Comparison of ENCODE assay signal across 8 mouse cellular contexts in genomic region chr19:5087884-5088728, GRCm38 (mm10). TPM values are rescaled to one million over a fixed set of nuclear protein-coding genes. Genes with fewer than 3 reads are reported as not detected.
DNase-seq lines count a peak whose midpoint lies in the region; ATAC-seq and TF ChIP-seq lines count a peak whose summit lies in the region.

Gene Yif1a (plus strand): TSS chr19:5088538.

- peak; percentile 89 to 95 for DNase-seq in CD8-positive naive resting alpha-beta T cell, adult 2 months (ENCODE audit: low read depth in 2 of 2, low spot score in 2 of 2)
- peak; percentile 98 for DNase-seq in c-Kit-positive CD71-negative TER-119-negative erythroid progenitor cells, embryonic 14.5 days (ENCODE audit: low read depth)
- peak; percentile 93 for DNase-seq in forebrain, embryonic 10.5 days (ENCODE audit: extremely low spot score, low spot score)
- peak; percentile 98 for DNase-seq in kidney, postnatal 25 days
- DNase-seq in liver, embryonic 14.5 days (ENCODE audit: low read depth in 3 of 3, low spot score in 3 of 3), result peak; percentile 98
- DNase-seq in neural tube, embryonic 11.5 days (ENCODE audit: low spot score), result peak; percentile 92
- DNase-seq in stomach, postnatal 0 days (ENCODE audit: low spot score), result peak; percentile 95

- WGBS in forebrain, embryonic 10.5 days, result under 1% methylated on average over 58 of the region's 58 CpGs
- under 1% methylated on average over 58 of the region's 58 CpGs for WGBS in heart, embryonic 15.5 days
- WGBS in liver, embryonic 14.5 days (ENCODE audit: insufficient replicate concordance), result under 1% methylated on average over 58 of the region's 58 CpGs
- under 1% methylated on average over 58 of the region's 58 CpGs for WGBS in neural tube, embryonic 11.5 days
- WGBS in stomach, postnatal 0 days, result under 1% methylated on average over 58 of the region's 58 CpGs

- H3K4me2 ChIP-seq in heart, embryonic 15.5 days, result peak within 1 kb of the TSS; percentile 82
- H3K4me2 ChIP-seq in liver, embryonic 14.5 days (ENCODE audit: low read depth), result peak within 1 kb of the TSS; percentile 73
- peak within 1 kb of the TSS; percentile 83 for H3K4me2 ChIP-seq in neural tube, embryonic 11.5 days (ENCODE audit: low read depth)
- H3K4me2 ChIP-seq in stomach, postnatal 0 days (replicated peaks; ENCODE audit: low read depth), result peak within 1 kb of the TSS; percentile 89

- peak within 1 kb of the TSS; percentile 90 for H3K4me3 ChIP-seq in forebrain, embryonic 10.5 days
- peak within 1 kb of the TSS; percentile 71 for H3K4me3 ChIP-seq in heart, embryonic 15.5 days
- peak within 1 kb of the TSS; percentile 79 to 97 for H3K4me3 ChIP-seq in liver, embryonic 14.5 days (ENCODE audit: insufficient read depth in 1 of 2, low read depth in 2 of 2, low read length in 2 of 2)
- peak within 1 kb of the TSS; percentile 83 for H3K4me3 ChIP-seq in neural tube, embryonic 11.5 days (ENCODE audit: low read depth, low read length)
- H3K4me3 ChIP-seq in stomach, postnatal 0 days (ENCODE audit: low read depth, low read length), result peak within 1 kb of the TSS; percentile 72

- H3K9ac ChIP-seq in heart, embryonic 15.5 days, result peak within 1 kb of the TSS; percentile 74
- peak within 1 kb of the TSS; percentile 76 for H3K9ac ChIP-seq in liver, embryonic 14.5 days (replicated peaks)
- H3K9ac ChIP-seq in neural tube, embryonic 11.5 days (ENCODE audit: low read length), result peak within 1 kb of the TSS; percentile 69
- peak within 1 kb of the TSS; percentile 82 for H3K9ac ChIP-seq in stomach, postnatal 0 days (ENCODE audit: low read length)

- H3K27me3 ChIP-seq in forebrain, embryonic 10.5 days (ENCODE audit: poor library complexity, severe bottlenecking), result peaks cover 40% of the 10 kb centered on the region
- peaks cover 35% of the 10 kb centered on the region for H3K27me3 ChIP-seq in heart, embryonic 15.5 days
- peaks cover 34% of the 10 kb centered on the region for H3K27me3 ChIP-seq in liver, embryonic 14.5 days (ENCODE audit: control insufficient read depth, insufficient read depth, low read length)
- peaks cover 34% of the 10 kb centered on the region for H3K27me3 ChIP-seq in neural tube, embryonic 11.5 days (ENCODE audit: control insufficient read depth, insufficient read depth, low read length)
- no peaks in the 10 kb centered on the region; the same call in 1 of the 2 replicates for H3K27me3 ChIP-seq in stomach, postnatal 0 days (ENCODE audit: control insufficient read depth, insufficient read depth, low read length)

- peaks cover 34% of the 10 kb centered on the region for H3K36me3 ChIP-seq in forebrain, embryonic 10.5 days (replicated peaks)
- H3K36me3 ChIP-seq in heart, embryonic 15.5 days, result peaks cover 25% of the 10 kb centered on the region
- no peaks in the 10 kb centered on the region for H3K36me3 ChIP-seq in liver, embryonic 14.5 days (replicated peaks; ENCODE audit: control insufficient read depth, insufficient read depth, low read depth)
- peaks cover 4% of the 10 kb centered on the region for H3K36me3 ChIP-seq in neural tube, embryonic 11.5 days (ENCODE audit: control insufficient read depth, insufficient read depth, low read length)
- peaks cover 16% of the 10 kb centered on the region for H3K36me3 ChIP-seq in stomach, postnatal 0 days (ENCODE audit: control insufficient read depth, insufficient read depth, low read length)

- peak; percentile 91 for ATAC-seq in heart, embryonic 15.5 days (replicated peaks; ENCODE audit: insufficient number of reproducible peaks, insufficient read depth, low FRiP score, low read depth)
- peak; percentile 90 for ATAC-seq in liver, embryonic 14.5 days (ENCODE audit: insufficient read depth)
- peak; percentile 95 for ATAC-seq in neural tube, embryonic 11.5 days (ENCODE audit: insufficient read depth, low FRiP score, low TSS enrichment)
- peak; percentile 90 for ATAC-seq in stomach, postnatal 0 days (ENCODE audit: low FRiP score, low TSS enrichment)

- H3K27ac ChIP-seq in forebrain, embryonic 10.5 days, result peak within 1 kb of the TSS; percentile 83
- H3K27ac ChIP-seq in heart, embryonic 15.5 days, result peak within 1 kb of the TSS; percentile 82
- H3K27ac ChIP-seq in liver, embryonic 14.5 days, result peak within 1 kb of the TSS; percentile 77
- H3K27ac ChIP-seq in neural tube, embryonic 11.5 days (ENCODE audit: low read depth, low read length), result peak within 1 kb of the TSS; percentile 64; the same call in 1 of the 2 replicates
- H3K27ac ChIP-seq in stomach, postnatal 0 days (replicated peaks), result peak within 1 kb of the TSS; percentile 87

- peak; percentile 78 for TF ChIP-seq CTCF in liver, embryonic 14.5 days (IDR thresholded peaks at IDR 0.05; ENCODE audit: low read depth)
- TF ChIP-seq CTCF in stomach, postnatal 0 days (IDR thresholded peaks at IDR 0.05; ENCODE audit: low read depth), result peak; percentile 79

- no peak for TF ChIP-seq EP300 in liver, embryonic 14.5 days (IDR thresholded peaks at IDR 0.05; ENCODE audit: low read depth)
- TF ChIP-seq EP300 in stomach, postnatal 0 days (optimal IDR thresholded peaks at IDR 0.05), result no peak

- H3K9me3 ChIP-seq in forebrain, embryonic 10.5 days, result no peaks in the 10 kb centered on the region
- H3K9me3 ChIP-seq in heart, embryonic 15.5 days (replicated peaks), result no peaks in the 10 kb centered on the region
- no peaks in the 10 kb centered on the region for H3K9me3 ChIP-seq in liver, embryonic 14.5 days (ENCODE audit: control insufficient read depth, low read length)
- H3K9me3 ChIP-seq in neural tube, embryonic 11.5 days (ENCODE audit: control insufficient read depth, low read length), result no peaks in the 10 kb centered on the region
- H3K9me3 ChIP-seq in stomach, postnatal 0 days (ENCODE audit: control insufficient read depth, low read length), result no peaks in the 10 kb centered on the region

- peaks cover 36% of the 10 kb centered on the region for H3K4me1 ChIP-seq in forebrain, embryonic 10.5 days
- H3K4me1 ChIP-seq in heart, embryonic 15.5 days (replicated peaks), result peaks cover 29% of the 10 kb centered on the region
- peaks cover 10% of the 10 kb centered on the region in 2 experiments for H3K4me1 ChIP-seq in liver, embryonic 14.5 days (replicated peaks; ENCODE audit: control insufficient read depth in 2 of 2, insufficient read depth in 2 of 2, low read length in 1 of 2)
- peaks cover 11% of the 10 kb centered on the region for H3K4me1 ChIP-seq in neural tube, embryonic 11.5 days (ENCODE audit: control insufficient read depth, insufficient read depth, low read length)
- peaks cover 5% of the 10 kb centered on the region; the same call in 1 of the 2 replicates for H3K4me1 ChIP-seq in stomach, postnatal 0 days (replicated peaks; ENCODE audit: control insufficient read depth, insufficient read depth)

RNA-seq across cellular contexts. Expression of gene Yif1a, which starts in this region (rescaled TPM):
- polyA plus RNA-seq in forebrain, embryonic 10.5 days (2016; fragmentation: Nextera tagmentation; extraction: Ambion mirVana), result 67.1 and 74.2 TPM in 2 replicates
- polyA plus RNA-seq in heart, embryonic 15.5 days (2015; fragmentation: Nextera tagmentation; extraction: Ambion mirVana), result 82.0 and 92.3 TPM in 2 replicates
- 34.7 and 37.0 TPM in 2 replicates for polyA plus RNA-seq in liver, embryonic 14.5 days (2012; rRNA removed)
- 58.6 and 60.0 TPM in 2 replicates for polyA plus RNA-seq in liver, embryonic 14.5 days (2014; fragmentation: Nextera tagmentation; extraction: Ambion mirVana)
- 80.4 and 88.0 TPM in 2 replicates for polyA plus RNA-seq in neural tube, embryonic 11.5 days (2014; fragmentation: Nextera tagmentation; extraction: Ambion mirVana)
- 128 and 131 TPM in 2 replicates for polyA plus RNA-seq in stomach, postnatal 0 days (2015; fragmentation: Nextera tagmentation; extraction: Ambion mirVana)

Comparison
In these comparisons a context has a peak if more than half of its experiments do, and no peak if none do; other contexts are left out.
1. Peak in every context shown above with its lines: DNase-seq, ATAC-seq, H3K4me3 ChIP-seq and H3K27ac ChIP-seq.